Mouse (Mus musculus) embryo, embryonic 10.5 days (tissue): ENCODE results near the gene Prm2.

Source experiments
- DNase-seq: peaks from one replicate; pipeline ENCODE4 v3.0.0-alpha.2; 2015; ENCODE audit warnings: low spot score

Prm2 gene

GRCm38 (mm10) chr16:10796034-10796433 is at the start of gene Prm2:
TSS of gene Prm2 (minus strand) at chr16:10796134.
- DNase-seq, result no peak

GRCm38 (mm10) chr16:10844319-10844670 is 48.4 kb upstream of the Prm2 start:
- no peak for DNase-seq

DNA sequence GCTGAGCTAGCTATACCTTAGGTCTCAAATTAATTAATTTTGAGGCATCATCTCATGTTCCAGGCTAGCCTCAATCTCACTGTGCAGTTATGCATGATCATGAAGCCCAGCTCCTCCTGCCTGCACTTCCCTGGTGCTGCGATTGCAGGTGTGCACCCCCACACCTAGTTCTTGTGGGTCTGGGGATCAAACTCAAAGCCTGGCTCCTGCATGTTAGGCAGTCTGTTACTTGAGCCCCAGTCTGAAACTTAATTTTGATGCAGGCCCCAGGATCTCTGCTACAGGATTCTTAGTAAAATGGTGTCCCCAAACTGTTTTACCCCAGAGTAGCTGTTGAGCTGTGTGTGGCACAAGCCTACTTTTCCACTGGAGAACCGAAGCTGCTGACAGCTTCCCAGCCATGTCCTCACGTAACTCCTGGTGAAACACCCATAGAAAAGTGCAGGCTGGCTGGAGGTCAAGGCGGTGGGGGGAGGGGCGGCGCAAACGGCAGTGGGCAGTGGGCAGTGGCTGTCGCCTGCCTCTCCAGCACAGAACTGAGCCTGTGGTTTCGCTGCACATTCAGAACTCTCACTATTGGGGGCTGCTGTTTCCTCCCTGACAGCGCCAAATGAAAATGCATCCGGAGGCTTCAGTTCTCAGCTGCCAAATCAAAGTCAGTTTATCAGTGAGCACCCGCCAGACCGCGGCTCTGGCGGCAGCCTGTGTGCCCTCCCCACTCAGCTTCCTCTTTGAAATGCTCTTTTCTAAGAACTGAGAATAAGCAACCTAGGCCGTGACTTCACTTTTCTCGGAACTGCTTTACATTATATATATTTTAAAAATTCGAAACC is 47.8 kb upstream of the Prm2 start:
- peak; percentile 51 for DNase-seq

DNA sequence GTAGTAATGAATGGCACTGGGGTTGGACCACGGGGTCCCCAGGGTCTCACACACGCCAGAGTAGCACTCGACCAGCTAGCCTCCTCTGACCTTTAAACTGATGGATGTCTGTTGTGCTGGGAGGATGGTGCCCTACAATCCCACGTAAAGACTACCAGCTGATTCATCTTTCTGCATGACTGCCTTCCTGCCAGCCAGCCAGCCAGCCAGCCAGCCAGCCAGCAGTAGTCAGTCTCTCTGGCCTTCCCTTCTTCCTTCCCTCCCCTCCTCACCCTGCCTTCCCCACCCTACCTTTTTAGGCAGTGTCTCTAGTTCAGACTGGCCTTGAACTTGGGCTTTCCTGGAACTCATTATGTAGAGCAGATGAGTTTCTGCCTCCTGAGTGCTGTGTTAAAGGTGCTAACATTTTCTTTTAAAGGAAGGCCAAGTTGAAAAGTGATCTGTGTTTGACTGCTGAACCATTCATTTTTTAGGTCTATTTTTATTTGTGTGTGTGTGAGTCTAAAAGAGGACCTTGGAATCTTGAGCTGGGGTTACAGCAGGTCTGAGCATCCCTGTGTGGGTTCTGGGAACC is 46.4 kb upstream of the Prm2 start:
- DNase-seq, result no peak

DNA sequence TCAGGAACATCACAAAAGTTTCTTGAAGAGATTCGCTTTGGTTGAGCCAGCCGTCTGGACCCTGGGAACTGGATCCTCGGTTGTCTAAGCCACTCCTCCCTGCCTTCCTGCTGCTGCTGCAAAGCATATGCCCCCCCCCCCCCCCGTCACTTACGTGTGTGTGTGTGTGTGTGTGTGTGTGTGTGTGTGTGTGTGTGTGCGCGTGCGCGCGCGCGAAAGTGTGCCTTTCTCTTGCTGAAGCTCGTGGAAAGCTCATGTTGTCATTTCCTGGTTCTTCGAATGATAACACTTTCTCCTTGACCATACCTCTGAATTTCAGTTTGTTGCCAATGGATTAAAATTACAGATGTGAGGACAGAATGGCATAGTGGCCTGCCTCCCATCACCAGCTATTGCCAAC is 44.1 kb upstream of the Prm2 start:
- no peak for DNase-seq

GRCm38 (mm10) chr16:10838487-10839245 is 42.7 kb upstream of the Prm2 start:
- peak; percentile 31 for DNase-seq

- DNase-seq, result no peak
Observed at GRCm38 (mm10) chr16:10837903-10838302, 42.0 kb upstream of the Prm2 start.

DNA sequence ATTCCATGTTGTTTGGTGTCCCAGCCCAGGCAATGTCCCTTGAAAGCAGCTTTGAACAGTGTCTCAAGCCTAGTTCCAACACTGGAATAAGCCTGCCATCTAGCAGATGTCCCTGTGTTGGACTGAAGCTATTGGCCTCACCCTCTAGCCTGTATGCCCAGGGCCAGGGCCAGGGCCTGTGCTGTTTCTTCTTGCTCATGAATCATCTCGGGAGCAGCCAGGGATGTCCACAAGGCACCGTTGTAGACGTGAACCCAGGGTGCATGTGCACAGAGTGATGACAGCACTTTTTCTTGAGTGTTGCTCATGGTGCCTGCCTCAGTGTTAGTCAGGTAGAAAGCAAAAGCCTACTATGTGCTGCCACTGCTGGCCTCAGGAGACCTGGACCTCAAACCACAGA is 41.3 kb upstream of the Prm2 start:
- DNase-seq, result no peak

DNA sequence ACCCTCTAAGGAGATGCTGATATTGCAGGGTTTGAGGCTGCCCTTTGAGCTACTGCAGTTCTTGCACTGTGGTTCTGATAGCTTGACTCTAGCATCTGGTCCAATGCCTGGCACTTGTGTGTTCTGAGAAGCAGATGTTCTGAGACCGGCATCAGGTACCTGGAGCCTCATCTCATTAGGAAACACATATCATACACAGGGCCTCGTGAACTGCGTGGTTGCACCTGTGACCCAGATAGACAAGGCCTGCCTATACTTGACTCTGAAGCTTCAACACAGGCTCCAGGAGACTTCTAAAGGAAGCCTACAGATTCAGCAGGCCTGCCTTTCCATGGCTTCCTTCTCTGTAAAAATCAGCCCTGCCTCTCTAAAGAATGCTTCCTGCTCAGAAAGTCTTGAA is 40.5 kb upstream of the Prm2 start:
- no peak for DNase-seq

- DNase-seq, result peak; percentile 93
Observed at GRCm38 (mm10) chr16:10834911-10835587, 39.1 kb upstream of the Prm2 start, which contains the start of gene Rmi2. TSS of gene Rmi2 (plus strand) at chr16:10835059.

- DNase-seq, result no peak
Observed at GRCm38 (mm10) chr16:10834542-10834910, 38.6 kb upstream of the Prm2 start.

DNA sequence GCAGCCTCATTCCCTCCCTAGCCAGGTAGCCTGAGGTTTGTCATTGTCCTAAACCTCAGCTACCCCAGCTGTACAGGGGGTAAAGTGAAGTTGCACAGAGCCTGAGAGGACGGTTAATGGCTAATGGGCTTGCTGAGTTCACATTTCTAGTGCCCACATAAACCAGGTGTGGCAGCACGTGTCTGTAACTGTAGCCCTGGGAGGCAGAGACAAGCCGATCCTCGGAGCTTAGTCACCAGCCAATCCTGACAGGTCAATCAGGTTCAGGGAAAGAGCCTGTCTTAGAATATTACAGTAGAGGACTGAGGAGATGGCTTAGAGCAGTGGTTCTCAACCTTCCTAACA is 32.5 kb upstream of the Prm2 start:
- DNase-seq, result no peak

DNA sequence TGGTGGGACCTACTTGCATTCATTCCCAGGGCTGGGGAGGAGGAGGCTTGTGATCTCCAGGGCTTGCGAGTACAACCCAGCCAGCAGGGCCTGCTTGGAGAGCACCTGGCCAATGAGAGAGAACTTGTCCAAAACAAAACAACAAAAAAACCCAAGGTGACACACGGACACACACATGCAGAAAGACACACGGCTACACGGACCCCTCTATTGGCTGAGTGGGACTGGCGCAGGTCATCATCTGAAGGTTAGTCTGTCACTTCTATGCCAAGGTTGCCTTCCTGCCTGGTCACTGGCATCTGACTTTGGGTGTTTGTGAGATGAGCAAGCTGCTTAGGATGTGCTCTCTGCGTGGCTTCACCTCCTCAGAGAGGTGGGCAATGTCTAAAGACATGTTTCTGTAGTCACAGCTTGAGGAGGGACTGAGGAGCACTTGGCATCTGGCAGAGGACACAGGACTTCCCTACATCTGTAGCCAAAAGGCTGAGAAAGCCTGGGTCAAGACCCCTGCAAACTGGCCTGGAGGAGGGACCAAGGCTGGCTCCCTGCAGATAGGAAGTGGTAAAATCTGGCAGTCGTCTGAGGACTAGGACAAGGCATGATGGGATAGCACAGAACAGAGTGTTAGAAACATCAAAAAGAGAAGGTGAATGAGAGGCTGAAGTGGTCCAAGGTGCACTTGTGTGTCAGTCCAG is 32.0 kb upstream of the Prm2 start:
- no peak for DNase-seq

- DNase-seq, result no peak
Observed at GRCm38 (mm10) chr16:10827269-10827668, 31.3 kb upstream of the Prm2 start.

GRCm38 (mm10) chr16:10825840-10826239 is 29.9 kb upstream of the Prm2 start:
- no peak for DNase-seq

- DNase-seq, result no peak
Observed at GRCm38 (mm10) chr16:10824536-10824935, 28.6 kb upstream of the Prm2 start.

DNA sequence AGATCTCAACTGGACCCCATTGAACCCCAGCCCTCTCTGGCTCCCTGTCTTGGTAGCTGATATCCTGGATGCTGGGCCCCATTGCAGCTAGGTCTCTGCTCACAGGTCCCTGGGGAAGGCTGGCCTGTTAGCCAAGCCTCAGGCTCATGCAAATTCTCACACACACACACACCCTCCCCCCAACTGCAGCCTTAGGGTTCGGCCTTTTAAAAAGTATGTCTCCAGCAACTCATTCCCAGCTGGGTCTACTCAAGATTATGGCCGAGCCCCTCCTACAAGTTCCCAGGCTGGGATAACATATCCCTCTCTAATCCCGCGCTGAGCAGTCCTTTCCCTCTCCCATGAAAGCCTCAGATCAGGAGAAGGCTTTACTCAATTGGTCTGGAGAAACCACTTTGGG is 25.5 kb upstream of the Prm2 start:
- no peak for DNase-seq

DNA sequence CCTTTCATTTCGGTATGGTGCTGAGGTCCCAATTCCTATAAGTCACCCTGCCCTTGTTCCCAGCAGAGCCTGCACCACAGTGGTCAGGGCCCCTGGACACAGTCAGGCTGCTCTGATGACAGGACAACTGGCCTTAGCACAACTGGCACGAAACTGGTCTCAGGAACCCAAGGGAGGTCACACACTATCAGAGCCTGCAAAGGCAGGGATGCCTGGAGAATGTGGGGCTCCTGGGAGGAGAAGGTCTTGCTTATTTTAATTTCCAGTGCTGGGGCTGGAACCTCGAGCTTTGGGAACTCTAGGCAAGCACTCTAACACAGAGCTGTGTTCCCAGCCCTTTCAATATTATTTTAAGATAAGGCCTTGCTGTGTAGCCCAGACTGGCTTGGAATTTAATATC is 24.0 kb upstream of the Prm2 start:
- DNase-seq, result no peak

- no peak for DNase-seq
Observed at GRCm38 (mm10) chr16:10818579-10819135, 22.7 kb upstream of the Prm2 start.

DNA sequence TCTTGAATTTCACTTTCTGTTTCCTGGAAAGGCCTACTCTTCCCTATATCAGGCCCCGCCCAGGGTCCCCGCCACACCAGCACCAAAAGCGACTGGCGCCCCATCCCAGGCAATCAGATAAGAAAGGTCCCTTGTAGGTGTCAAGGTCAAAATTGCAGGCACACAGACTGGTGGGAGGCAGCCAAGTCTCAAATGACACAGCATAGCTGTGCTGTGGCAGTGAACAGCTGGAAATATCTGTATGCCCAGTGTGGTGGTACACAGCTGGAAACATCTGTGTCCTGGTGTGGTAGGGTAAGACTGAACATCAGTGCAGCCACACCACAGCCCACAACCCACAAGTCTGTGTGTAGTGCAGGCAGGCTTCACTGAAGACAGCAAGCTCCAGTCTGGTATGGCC is 18.9 kb upstream of the Prm2 start:
- no peak for DNase-seq

DNA sequence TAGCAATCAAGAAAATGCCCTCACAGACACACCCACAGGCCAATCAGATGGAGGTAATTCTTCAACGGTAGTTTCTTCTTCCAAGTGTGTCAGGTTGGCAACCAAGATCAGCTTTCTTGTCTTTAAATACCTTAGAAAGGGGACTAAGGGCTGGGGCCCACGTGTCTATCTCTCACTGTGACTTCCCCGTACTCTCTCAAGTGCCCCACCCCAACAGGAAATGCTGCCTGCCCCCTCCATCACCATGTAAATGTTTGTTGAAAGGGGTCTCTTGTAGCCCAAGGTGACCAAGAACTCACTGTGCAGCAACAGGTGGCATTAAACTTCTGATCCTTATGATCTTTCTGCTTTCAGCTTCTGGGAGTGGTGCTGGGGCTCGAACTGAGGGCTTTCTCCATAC is 17.8 kb upstream of the Prm2 start:
- no peak for DNase-seq

- no peak for DNase-seq
Observed at GRCm38 (mm10) chr16:10812865-10813371, 17.0 kb upstream of the Prm2 start, which contains the start of gene Gm11172. TSS of gene Gm11172 (plus strand) at chr16:10812915.
